ENCODE assay signal across 11 mouse cellular contexts in the genomic region with DNA sequence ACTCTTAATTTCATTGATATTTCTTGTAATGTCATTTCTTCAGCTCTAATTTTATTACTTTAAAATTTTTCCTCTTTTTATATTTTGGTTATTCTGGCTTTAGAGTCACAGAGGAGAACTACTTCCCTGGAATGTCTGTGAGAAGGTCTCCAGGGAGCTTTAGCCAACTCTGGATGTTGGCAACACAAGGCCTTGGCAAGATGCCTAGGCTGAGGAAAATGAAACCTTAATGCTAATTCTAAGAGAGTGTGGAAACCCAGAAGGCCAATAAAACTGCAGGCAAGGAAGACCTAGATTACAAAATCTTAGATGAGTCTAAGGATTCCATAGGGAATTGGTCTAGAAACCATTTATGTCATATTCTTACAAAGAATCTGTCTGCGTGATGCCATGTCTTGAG.
DNase-seq lines count a peak whose midpoint lies in the region; ATAC-seq and TF ChIP-seq lines count a peak whose summit lies in the region.
"Had no signal": no experiment of that assay in that cellular context is flagged by ENCODE, and none has a peak within 500 bp of the region (broad histone marks: within the 10 kb centered on the region; RNA-seq: fewer than 3 reads in every experiment).

No protein-coding gene starts in this region.

- peak; percentile 43 for DNase-seq in adrenal gland, adult 2 months
- DNase-seq in adrenal gland, postnatal 4 days (ENCODE audit: low spot score in 2 of 2), result no peak
- peak; percentile 80 for DNase-seq in kidney, adult 2 months
- peak; percentile 61 for DNase-seq in adrenal gland, postnatal 14 days
- peak; percentile 27 to 30 for DNase-seq in left cerebral cortex, postnatal 10 days (ENCODE audit: extremely low spot score in 1 of 2, low spot score in 2 of 2)
- DNase-seq in thymus, postnatal 4 days, result no peak
- DNase-seq: embryo, embryonic 11 days; thymus, adult 2 months had no signal

- no peak overlapping the region for H3K4me2 ChIP-seq in kidney, embryonic 14.5 days (replicated peaks; ENCODE audit: low read depth, low read length)

- ATAC-seq in kidney, embryonic 14.5 days (ENCODE audit: low FRiP score, low TSS enrichment), result no peak
- ATAC-seq in megakaryocyte, adult 5-6 weeks (ENCODE audit: poor library complexity, severe bottlenecking), result no peak

- H3K9ac ChIP-seq in kidney, embryonic 14.5 days (ENCODE audit: low read depth, low read length), result no peak overlapping the region

- H3K27ac ChIP-seq in kidney, adult 2 months (ENCODE audit: insufficient read depth, low read depth, low read length), result no peak overlapping the region
- no peak overlapping the region for H3K27ac ChIP-seq in kidney, embryonic 14.5 days (ENCODE audit: low read depth, low read length)
- H3K27ac ChIP-seq: heart, adult 2 months had no signal

- no peak for TF ChIP-seq POLR2A in kidney, adult 2 months (IDR thresholded peaks at IDR 0.05; ENCODE audit: low read depth, low read length)

- no peaks in the 10 kb centered on the region for H3K9me3 ChIP-seq in kidney, embryonic 14.5 days (ENCODE audit: control insufficient read depth, low read length)

- TF ChIP-seq CTCF in kidney, adult 2 months (conservative IDR thresholded peaks at IDR 0.05; ENCODE audit: insufficient read depth, insufficient read length, low read depth, low read length), result no peak

- WGBS in kidney, adult 2 months, result 86% methylated on average over 1 of the region's 1 CpGs
- WGBS in kidney, embryonic 14.5 days, result 97% methylated on average over 1 of the region's 1 CpGs

- no peaks in the 10 kb centered on the region; the same call in 1 of the 2 replicates for H3K4me1 ChIP-seq in kidney, adult 2 months (ENCODE audit: control insufficient read depth, insufficient read depth, low read length)
- H3K4me1 ChIP-seq in kidney, embryonic 14.5 days (ENCODE audit: control insufficient read depth, insufficient read depth, low read length), result no peaks in the 10 kb centered on the region

- intact Hi-C loops in left cerebral cortex, postnatal 10 days (cut with DNase I), result no loop called here

- no peaks in the 10 kb centered on the region for H3K36me3 ChIP-seq in kidney, adult 2 months (ENCODE audit: control insufficient read depth, insufficient read depth, low read length)
- no peaks in the 10 kb centered on the region for H3K36me3 ChIP-seq in kidney, embryonic 14.5 days (ENCODE audit: control insufficient read depth, insufficient read depth, low read length)

- no peaks in the 10 kb centered on the region for H3K27me3 ChIP-seq in kidney, adult 2 months (replicated peaks; ENCODE audit: control insufficient read depth, insufficient read depth, low read length)
- H3K27me3 ChIP-seq in kidney, embryonic 14.5 days (ENCODE audit: control insufficient read depth, insufficient read depth, low read length), result no peaks in the 10 kb centered on the region

- H3K4me3 ChIP-seq in kidney, adult 2 months (ENCODE audit: insufficient read depth, low read depth, low read length), result no peak overlapping the region
- no peak overlapping the region for H3K4me3 ChIP-seq in kidney, embryonic 14.5 days (ENCODE audit: low read length)
- H3K4me3 ChIP-seq: heart, adult 2 months had no signal

Comparison
In these comparisons a context has a peak if more than half of its experiments do, and no peak if none do; other contexts are left out.
1. DNase-seq: peak in adrenal gland, adult 2 months (single experiment), kidney, adult 2 months (single experiment), adrenal gland, postnatal 14 days (single experiment) and left cerebral cortex, postnatal 10 days (2 of 2); none in adrenal gland, postnatal 4 days (0 of 2) and thymus, postnatal 4 days (single experiment).